Mouse (Mus musculus): ENCODE measurements at regions not wholly inside any gene's neighbourhood (a gene's known extent, or its start where the extent isn't known, plus 50 kb on each side); places are given as distances from the start of the nearest gene placed in this dataset.
"Not testable (repeated sequence)": the region's sequence is repeated elsewhere in the genome, so short reads cannot be mapped to it uniquely, and the experiment has no call there.

- DNase-seq (ENCODE audit: low spot score), result no peak
These were observed 150.9 kb downstream of the Tpra1 start for GRCm38 (mm10) chr6:89052758-89053460.

- DNase-seq (ENCODE audit: low spot score), result no peak
These were observed 152.0 kb downstream of the Tpra1 start for GRCm38 (mm10) chr6:89054060-89054459.

- DNase-seq (ENCODE audit: low spot score), result no peak
These were observed 157.5 kb downstream of the Tpra1 start for GRCm38 (mm10) chr6:89059431-89059975.

GRCm38 (mm10) chr6:89064977-89065580, 163.0 kb downstream of the Tpra1 start:
- DNase-seq (ENCODE audit: low spot score), result no peak

GRCm38 (mm10) chr6:89066588-89066987, 164.5 kb downstream of the Tpra1 start:
- no peak for DNase-seq (ENCODE audit: low spot score)

GRCm38 (mm10) chr6:89068286-89068685, 166.2 kb downstream of the Tpra1 start:
- DNase-seq (ENCODE audit: low spot score), result no peak

- no peak for DNase-seq (ENCODE audit: low spot score)
These were observed 167.1 kb downstream of the Tpra1 start for GRCm38 (mm10) chr6:89069108-89069507.

- no peak for DNase-seq (ENCODE audit: low spot score)
These were observed 168.0 kb downstream of the Tpra1 start for GRCm38 (mm10) chr6:89070011-89070410.

GRCm38 (mm10) chr6:89071766-89072165, 169.7 kb downstream of the Tpra1 start:
- DNase-seq (ENCODE audit: low spot score), result no peak

- no peak for DNase-seq (ENCODE audit: low spot score)
These were observed 170.5 kb downstream of the Tpra1 start for GRCm38 (mm10) chr6:89072569-89072968.

- DNase-seq (ENCODE audit: low spot score), result no peak
These were observed 179.7 kb downstream of the Tpra1 start for GRCm38 (mm10) chr6:89081624-89082300.

- DNase-seq (ENCODE audit: low spot score), result no peak
These were observed 182.4 kb downstream of the Tpra1 start for GRCm38 (mm10) chr6:89084437-89084836.

GRCm38 (mm10) chr6:89085151-89085550, 183.1 kb downstream of the Tpra1 start:
- no peak for DNase-seq (ENCODE audit: low spot score)

- no peak for DNase-seq (ENCODE audit: low spot score)
These were observed 185.6 kb downstream of the Tpra1 start for GRCm38 (mm10) chr6:89087620-89088019.

GRCm38 (mm10) chr6:89090096-89090495, 188.0 kb downstream of the Tpra1 start:
- DNase-seq (ENCODE audit: low spot score), result no peak

GRCm38 (mm10) chr6:89095911-89096310, 193.9 kb downstream of the Tpra1 start:
- DNase-seq (ENCODE audit: low spot score), result no peak

GRCm38 (mm10) chr6:89097531-89097930, 195.5 kb downstream of the Tpra1 start:
- DNase-seq (ENCODE audit: low spot score), result no peak

- no peak for DNase-seq (ENCODE audit: low spot score)
These were observed 217.2 kb downstream of the Tpra1 start for GRCm38 (mm10) chr6:89119241-89119640.

GRCm38 (mm10) chr6:89121023-89121745, 219.1 kb downstream of the Tpra1 start:
- DNase-seq (ENCODE audit: low spot score), result no peak

GRCm38 (mm10) chr6:89121746-89122070, 219.7 kb downstream of the Tpra1 start:
- no peak for DNase-seq (ENCODE audit: low spot score)

- no peak for DNase-seq (ENCODE audit: low spot score)
These were observed 223.9 kb downstream of the Tpra1 start for GRCm38 (mm10) chr6:89125916-89126315.

GRCm38 (mm10) chr6:89128141-89128540, 226.1 kb downstream of the Tpra1 start:
- DNase-seq (ENCODE audit: low spot score), result not testable (repeated sequence)

All from left cerebral cortex, adult 11 months (tissue).